Mouse (Mus musculus): Measurements from ENCODE around the gene Mxd1. TPM values are rescaled to one million over a fixed set of nuclear protein-coding genes. Genes with fewer than 3 reads are reported as not detected.

The Mxd1 gene
- polyA plus RNA-seq, 1 experiment from 2014 or later = 13.8 TPM

Other genes with a start within 250 kb of the Mxd1 start
- 1.3 TPM in 1 of 2 replicates, not detected in the other for gene Gm44790, start 242.5 kb downstream of the Mxd1 start, polyA plus RNA-seq (2015; fragmentation: Nextera tagmentation; extraction: Ambion mirVana)
- 25.2 and 25.4 TPM in 2 replicates for gene C87436, start 230.8 kb downstream of the Mxd1 start, polyA plus RNA-seq (2015; fragmentation: Nextera tagmentation; extraction: Ambion mirVana)
- gene Pcbp1, start 142.8 kb downstream of the Mxd1 start, polyA plus RNA-seq (2015; fragmentation: Nextera tagmentation; extraction: Ambion mirVana) = 454 and 479 TPM in 2 replicates
- gene Asprv1, start 41.0 kb downstream of the Mxd1 start, polyA plus RNA-seq (2015; fragmentation: Nextera tagmentation; extraction: Ambion mirVana) = 3.8 and 4.6 TPM in 2 replicates
- gene Snrnp27, start 15.4 kb upstream of the Mxd1 start, polyA plus RNA-seq (2015; fragmentation: Nextera tagmentation; extraction: Ambion mirVana) = 124 and 137 TPM in 2 replicates
- gene Gmcl1, start 64.2 kb upstream of the Mxd1 start, polyA plus RNA-seq (2015; fragmentation: Nextera tagmentation; extraction: Ambion mirVana) = 40.0 and 41.5 TPM in 2 replicates
- 30.4 and 31.5 TPM in 2 replicates for gene Anxa4, start 124.4 kb upstream of the Mxd1 start, polyA plus RNA-seq (2015; fragmentation: Nextera tagmentation; extraction: Ambion mirVana)
- 15.6 and 18.8 TPM in 2 replicates for gene Aak1, start 180.4 kb upstream of the Mxd1 start, polyA plus RNA-seq (2015; fragmentation: Nextera tagmentation; extraction: Ambion mirVana)